Mouse (Mus musculus) induced T-regulatory cell, adult 2 months (primary cell): ENCODE measurements around the gene Fam71a.
A peak's percentile ranks its signal among the peaks of the same experiment; 100 is the strongest.
"Not testable (repeated sequence)": the region's sequence is repeated elsewhere in the genome, so short reads cannot be mapped to it uniquely, and the experiment has no call there.

Source experiments
- DNase-seq: peaks from one replicate; pipeline ENCODE4 v3.0.0-alpha.2; 2012; ENCODE audit warnings: low read depth

The Fam71a gene

DNA sequence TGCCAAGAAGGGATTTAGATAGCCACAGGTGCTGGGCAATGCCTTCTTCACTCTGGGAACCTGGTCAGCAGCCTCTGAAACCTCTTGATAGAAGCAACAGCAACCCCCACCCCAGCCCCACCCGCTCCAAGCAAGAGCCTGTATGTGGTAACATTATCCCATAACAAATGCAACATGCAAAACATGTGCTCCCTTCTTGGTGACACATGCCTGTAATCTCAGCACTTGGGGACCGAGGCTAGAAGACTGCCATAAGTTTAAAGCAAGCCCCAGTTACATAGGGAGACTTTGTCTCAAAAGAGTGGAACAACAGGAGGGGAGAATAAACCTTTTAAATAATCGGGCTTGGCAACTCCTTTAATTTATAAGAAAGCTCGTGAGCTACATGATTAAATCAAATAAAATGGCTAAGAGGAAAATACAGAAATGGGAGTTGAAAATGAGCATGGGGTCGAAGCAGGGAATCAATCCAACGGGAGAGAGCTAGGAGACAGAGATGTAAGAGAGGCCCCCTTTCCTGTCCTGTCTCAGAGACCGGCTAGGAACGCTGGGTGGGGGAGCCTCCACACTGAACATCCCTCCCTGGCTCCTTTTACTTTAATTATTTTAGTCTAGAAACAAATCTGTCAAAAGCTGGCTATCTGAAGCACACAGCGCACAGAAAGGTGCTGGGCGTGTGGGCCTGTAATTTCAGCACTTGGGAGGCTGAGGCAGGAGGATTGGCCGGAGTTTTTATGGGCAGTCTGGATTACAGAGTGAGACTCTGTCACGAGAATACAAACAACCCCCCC, 17.0 kb upstream of the Fam71a start:
- DNase-seq: peak; percentile 33

DNA sequence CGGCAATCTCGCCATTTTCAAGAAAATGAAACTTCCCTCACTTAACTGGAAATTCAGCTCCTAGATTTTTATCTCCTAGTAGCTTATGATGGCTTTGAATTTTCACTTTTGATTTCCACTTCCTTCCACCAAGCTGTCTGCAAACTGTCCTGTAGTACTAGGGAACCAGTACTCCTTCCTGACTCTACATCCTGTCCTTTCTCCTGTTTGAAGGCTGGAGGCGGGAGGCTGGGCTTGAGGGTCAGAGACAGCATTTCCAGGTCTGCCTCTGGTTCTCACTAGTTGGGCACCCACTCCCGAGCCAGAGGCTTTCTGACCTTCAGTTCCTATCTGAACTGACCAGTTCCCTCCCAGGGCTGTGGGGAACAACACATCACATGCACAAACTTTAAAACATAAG, 15.8 kb upstream of the Fam71a start:
- peak; percentile 36 for DNase-seq

DNA sequence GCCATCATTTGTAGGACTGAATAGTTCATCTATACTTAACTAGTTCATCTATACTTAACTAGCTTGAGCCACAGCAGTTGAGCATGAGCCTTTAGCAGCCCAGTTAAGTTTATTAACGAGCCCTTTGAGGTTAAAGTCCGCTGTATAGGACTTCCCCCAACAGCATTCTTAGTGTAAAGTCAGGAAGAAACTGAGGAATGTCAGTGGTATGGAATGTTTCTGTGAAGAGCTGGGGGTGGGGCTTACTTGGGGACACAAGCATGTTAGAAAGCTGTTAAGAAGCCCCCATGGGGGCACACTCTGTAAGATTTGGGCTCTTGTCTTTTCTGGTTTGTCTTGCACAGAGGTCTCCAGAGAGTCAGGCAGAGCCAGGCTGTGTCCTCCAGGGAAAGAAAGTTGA, 15.2 kb upstream of the Fam71a start:
- no peak for DNase-seq

DNA sequence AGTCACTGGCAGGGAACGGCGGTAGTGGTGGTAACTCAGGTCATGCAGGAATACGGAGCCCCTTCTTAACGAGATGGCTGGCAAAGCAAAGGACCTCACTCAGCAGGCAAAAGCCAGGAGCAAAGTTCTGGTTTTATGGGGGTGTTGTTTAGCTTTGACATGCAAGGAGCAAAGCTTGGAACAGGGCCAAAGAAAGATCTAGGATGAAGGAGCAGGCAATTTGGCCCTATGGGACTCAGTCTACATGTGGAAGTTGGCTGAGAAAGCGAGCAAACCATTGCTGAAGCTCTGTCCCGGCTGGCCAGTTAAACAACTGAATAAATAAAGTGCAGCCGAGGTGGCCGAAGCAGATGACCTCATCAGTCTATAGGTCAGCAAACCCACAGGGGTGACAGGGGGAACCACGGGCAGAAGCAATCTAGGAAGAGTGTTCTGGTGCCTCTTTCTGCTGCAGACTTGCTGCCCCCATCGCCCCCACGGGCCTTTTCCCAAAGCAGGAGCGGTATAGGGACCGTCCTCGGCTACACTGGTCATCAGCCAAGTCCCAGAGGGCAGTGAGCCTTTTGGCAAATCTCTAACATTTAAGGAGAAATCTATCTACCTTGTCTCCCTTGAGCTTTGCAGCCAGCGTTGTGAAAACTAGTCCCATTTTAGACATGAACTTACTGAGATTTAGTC, 14.0 kb upstream of the Fam71a start:
- DNase-seq: no peak

DNA sequence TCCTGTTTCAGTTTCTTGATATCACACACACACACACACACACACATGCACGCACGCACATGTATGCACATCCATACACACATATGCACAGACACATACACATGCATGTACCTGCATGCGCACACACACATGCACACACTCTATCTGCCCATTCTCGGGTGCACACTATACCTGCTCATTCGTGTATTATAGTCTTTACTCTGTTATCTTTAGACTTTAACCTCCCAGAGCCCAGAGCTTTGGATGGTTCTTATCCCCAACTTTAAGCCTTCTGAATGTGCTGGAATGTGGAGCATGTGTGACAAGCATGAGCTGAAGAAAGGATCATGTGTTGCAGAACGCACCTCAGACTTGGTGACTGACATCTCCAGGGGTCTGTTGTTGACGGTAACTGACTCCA, 12.3 kb upstream of the Fam71a start:
- DNase-seq: no peak

DNA sequence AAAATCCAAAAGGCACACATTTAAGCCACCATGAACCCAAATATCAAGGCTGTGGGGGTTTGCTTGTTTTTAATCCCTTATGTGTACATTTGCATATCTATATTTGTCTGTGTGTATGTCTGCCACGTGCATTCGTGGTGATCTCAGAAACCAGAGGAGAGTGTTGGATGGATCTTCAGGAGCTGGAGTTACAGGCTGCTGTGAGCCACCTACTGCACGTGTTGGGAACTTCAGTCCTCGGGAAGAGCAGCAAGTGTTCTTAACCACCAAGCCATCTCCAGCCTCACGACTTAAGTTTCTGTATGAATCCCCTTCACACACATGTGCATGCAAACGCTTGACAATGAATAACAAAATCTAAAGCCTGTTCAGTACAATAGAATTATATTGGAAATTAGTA, 7.9 kb upstream of the Fam71a start:
- peak; percentile 30 for DNase-seq

DNA sequence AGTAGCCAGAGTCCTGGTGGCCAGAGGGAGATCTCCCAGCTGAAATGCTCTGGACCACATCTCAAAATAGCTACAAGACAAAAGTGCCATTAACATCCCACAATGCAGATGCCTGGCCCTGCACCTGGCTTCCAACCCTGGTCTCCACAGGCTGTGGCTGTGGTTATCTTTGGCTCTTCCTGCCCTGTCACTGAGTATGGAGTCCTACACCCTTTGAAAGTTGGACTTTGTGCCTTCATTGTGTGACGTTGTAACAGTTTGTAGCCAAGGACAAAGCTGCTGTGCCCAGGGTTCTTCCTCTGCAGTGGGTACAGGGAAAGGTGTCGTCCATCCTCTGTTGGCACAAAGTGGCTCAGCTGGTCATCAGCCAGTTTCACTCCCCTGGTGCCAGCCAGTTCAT, 5.8 kb upstream of the Fam71a start:
- DNase-seq: no peak

DNA sequence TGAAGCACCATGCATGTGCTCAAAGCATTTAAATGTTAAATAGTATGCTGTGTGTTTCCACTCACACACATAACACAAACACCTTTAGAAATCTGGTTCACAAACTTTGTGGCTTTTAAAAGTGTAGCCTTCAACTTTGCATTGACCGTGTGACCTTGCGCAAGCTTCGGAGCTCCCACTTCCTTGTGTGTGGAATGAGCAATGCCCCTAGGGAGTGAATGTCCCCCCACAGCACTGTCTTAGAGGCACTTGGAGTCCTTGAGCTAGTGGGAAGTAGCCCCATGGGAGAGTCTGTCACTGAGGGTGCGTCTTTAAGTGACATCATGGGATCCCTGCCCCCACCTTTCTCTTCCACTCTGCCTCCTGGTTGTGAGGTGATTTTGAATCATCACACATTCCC, 1.6 kb upstream of the Fam71a start:
- no peak for DNase-seq

DNA sequence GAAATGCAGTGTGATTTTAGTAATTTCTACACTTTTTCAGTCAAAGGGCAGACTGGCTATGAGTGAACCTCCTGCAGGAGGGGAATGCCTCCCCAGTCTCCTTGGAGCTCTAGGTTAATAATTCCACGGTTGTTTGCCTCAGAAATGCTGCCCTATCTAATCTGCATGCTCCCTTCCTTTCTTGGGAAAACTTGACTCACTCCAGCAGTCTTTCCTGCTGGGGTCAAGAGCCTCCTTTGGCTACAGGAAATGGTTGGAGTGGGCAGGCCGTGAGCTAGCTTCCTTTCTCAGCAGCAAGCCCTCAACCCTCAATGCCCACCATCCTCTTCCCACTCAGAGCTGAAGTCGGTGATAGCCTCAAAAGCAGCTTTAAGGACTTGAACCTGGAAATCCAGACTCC, 10.3 kb downstream of the Fam71a start:
- no peak for DNase-seq

DNA sequence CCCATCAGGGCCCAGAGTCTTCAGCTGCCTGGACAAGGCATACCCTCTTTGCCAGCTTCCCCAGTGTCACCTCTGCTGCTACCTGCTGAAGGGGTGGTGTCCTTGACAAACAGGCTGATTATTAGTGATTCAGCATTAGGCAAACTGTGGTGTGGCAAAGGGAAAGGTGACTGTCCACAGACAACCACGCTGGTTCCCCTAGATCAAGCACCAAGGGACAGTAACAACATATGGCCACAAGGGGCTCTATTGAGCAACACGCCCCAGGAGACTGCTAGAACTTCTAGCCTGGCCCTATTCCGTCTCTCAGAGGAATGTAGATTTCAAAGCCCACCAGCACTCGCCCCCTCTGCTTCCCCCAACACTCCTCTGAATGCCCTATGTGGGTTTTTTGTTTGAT, 11.6 kb downstream of the Fam71a start:
- DNase-seq: peak; percentile 73

DNA sequence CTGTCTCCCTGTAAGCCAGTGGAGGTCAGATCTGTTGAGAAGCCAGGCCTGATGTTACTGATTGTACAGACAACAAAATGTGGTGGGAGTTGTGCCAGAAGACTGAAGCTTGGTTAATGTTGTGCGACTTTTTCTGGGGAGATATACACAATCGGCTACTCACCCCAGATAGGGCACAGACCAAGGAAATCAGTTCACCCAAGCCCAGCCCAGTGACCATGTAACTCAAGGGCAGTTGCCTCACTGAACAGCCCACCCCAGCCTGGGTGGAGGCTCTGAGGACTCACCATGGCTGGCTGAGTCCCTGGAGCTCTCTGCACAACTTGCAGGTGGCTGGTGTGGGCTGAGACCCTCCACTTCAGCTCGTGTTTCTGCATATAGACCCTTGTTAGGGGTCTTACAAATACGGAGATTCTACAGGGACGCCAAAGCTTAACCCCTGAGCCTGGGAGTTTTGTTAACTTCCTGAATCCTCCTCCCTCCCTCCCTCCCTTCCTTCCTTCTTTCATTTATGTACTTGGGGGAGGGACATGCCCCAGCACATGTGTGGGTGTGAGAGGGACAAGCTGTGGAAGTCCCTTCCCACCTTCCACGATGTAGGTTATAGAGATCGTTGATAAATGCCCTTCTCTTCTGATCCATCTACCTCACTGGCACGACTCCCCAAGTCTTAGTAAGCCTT, 13.6 kb downstream of the Fam71a start:
- no peak for DNase-seq

DNA sequence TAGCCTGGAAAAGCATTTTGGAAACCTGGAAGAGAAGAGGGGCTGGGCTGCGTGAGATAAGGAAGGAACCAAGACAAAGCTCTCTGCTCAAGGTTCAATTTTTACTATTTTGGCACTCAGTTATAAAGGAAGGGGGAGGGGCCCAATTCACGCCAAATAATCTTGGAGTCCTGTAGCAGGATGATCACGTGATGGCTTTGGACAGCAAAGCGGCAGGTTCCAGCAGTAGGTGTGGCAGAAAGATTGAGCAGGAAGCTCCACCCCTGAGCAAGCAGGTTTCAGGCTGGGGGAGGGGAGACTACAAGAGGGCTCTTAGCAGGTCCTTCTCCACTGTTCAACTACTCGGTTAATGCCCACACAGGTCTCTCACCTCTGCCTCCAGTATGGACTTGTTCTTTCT, 15.1 kb downstream of the Fam71a start:
- DNase-seq: not testable (repeated sequence)

DNA sequence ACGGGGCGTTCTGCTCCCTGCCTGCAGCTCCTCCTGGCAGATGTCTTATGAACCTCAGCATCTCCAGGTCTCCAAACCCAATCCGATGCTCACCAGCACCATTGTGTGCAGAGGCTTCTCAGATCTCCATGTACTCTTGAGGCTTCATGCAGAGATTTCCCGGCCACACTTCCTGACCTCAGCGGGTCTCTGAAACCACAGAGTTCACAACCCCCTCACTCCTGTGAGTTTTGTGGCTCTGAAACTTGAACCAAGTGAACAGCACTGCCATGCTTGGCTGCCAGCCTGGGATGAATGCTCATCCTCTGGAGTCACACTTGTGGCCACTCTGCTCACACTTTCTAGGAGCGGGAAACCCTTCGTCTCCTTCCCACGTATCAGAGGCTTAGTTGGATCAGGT, 23.6 kb downstream of the Fam71a start:
- no peak for DNase-seq

DNA sequence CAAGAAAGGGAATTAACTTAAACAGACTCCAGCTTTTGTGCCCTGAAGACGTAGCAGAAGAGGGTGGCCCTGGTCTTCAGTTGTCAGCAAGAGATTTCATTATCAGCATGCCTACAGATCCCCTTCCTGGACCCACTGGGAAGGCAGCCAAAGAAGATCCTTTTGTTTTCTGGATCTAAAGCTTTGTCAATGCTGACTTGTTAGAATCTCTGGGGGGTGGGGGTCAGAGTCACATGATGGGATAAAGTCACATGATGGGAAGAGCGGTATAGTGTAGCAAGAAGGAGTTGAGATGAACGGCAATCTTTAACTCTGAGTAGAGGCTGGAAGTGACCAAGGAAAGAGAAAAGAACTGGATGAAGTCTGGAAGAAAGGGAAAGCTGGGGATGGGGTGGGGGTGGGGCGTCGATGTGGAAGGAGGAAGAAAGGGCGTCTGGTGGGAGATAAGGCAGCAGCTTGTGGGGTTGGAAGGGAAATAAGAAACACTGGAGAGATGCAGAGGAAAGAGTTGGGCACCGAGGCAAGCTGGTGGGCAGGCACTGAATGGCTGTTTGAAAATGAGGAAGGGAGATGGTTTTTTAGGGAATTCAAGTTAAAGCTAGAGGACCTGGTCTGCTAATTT, 25.6 kb downstream of the Fam71a start:
- DNase-seq: no peak

DNA sequence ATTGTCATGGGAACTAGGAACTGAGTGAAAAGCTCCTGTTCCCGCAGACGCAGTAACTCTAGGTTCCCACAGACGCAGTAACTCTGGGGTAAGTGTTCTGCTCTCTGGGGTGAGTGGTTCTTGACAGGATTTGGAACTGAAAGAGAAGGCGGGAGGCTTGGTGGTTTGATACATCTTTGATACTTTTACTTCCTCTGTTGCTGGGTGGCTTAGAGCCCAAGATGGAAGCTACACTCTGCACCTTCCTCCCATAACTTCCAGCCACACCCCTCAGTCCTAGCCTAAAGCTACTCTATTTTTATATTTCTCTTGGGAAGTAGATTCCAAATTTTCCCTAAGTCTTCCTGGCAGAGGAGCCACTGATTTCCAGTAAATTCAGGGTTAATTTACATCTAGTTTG, 26.2 kb downstream of the Fam71a start:
- DNase-seq: no peak

DNA sequence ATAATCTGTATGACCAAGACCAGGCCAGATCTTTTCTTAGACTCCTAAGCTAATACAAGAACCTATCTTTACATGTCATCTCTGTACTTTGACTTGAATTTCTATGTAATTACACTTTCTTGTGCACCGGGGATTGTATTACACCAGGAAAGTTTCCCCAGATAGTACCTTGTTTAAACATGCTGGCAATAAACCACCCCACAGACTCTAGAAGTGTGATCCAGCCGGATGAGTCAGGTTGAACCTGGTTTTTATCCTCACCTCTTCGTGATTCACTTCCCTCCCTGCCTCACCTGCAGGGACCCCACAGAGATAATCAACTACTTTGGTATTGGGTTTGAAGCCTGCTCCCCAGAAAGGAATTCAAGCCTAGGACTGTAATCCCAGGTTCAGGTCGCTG, 29.2 kb downstream of the Fam71a start:
- no peak for DNase-seq

DNA sequence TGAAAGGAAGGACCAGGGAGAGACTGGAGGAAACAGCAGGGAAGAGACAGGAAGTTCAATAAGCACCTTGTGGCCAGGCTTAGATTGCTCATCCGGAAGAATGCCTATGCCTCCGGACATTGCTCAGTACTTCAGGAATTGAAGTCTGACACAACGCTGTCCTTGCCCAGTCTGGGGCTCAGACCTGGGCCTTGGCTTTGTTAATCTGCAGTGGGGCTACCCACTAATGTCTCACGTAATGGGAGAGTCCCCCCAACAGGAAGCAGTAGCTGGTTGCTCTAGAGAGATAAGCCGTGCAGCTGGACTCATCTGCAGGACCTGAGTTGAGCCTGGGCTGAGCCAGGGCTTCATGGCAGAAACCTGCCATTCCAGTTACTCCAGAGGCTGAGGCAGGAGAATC, 31.7 kb downstream of the Fam71a start:
- no peak for DNase-seq

DNA sequence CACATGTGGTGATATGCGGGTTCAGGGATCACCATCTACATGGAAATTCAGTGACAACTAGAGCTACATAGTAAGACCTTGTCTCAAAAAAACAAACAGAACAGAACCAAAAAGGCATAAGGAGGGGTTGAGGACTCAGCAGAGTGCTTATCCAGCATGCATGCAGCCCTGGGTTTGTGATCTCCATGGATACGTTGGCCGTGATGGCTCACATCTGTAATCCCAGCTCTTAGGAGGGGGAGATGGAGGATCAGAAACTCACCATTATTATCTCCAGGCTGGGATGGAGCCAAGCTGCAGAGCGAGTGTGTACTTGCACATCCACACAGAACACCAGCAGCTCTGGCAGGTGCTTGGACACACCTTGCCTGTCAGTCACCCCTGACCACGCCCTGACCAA, 32.4 kb downstream of the Fam71a start:
- no peak for DNase-seq

DNA sequence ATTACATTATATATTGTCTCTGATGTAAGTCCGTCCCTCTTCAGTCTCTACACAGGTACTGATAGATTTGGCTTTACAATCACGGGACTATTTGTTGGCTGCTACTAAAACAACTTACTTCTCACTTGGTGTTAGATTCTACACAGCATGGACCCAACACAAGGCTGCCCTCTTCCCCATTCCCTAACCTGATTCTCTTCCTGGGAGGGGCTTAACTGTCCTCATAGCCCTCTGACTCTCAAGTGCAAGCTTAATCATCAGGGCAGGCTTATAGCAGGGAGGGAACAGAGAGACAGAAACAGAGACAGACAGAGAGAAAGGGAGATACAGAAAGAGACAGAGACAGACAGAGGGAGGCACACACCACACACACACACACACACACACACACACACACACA, 32.9 kb downstream of the Fam71a start:
- DNase-seq: no peak

DNA sequence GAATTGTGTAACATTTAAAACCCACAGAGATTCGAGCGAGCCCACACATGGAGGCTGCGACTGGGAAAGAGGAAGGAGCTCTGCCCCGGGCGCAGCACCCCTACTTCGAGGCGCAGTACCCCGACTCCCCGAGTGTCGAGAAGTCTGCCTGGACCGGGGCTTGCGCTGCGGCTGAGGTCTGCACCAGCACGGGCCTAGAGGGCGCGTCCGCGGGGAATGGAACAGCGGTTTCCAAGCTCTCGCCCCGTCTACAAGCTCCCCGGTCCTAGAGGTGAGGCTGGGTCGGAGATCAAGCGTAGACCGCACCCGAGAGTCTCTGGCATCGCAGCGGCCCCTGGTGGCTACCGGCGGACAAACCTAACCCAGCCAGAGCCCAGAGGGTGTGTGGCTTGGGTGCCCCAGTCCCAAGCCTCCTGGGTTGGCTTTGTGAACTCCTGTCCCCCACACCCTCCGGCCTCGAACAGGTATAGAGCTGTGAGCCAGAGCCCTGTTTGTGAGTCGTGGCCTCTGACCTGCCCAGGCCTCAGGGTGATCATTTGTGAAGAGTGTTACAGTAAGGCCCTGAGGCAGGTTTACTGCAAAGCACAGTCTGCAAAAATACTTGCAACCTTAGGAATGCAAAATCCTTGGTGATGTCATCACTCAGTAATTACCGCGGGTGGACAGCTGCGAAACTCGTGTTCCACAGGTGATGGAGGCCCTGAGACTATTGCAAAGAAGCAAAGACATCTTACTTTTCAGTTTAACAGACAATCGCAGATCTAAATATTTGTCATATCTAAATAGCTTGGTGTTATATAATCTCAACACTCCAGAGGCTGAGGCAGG, 38.6 kb downstream of the Fam71a start:
- DNase-seq: peak; percentile 78

DNA sequence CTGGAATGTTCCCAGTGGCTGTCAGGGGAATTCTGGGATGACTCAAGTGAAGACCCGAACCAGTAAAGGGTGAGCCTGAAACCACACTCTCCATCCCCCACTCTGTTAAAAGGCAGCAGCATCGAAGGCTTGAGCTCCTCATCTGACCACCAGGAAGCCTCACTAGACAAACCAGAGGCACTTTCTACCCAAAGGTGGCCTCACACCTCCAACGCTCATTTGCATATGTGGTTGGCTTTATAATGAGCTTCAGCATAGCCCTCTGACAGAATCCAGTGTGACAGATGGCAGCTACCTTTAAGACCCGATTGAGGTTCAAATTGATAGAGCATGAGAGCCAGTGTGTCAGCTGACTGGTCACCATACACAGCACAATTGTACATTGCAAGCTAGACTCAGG, 40.3 kb downstream of the Fam71a start:
- DNase-seq: no peak

DNA sequence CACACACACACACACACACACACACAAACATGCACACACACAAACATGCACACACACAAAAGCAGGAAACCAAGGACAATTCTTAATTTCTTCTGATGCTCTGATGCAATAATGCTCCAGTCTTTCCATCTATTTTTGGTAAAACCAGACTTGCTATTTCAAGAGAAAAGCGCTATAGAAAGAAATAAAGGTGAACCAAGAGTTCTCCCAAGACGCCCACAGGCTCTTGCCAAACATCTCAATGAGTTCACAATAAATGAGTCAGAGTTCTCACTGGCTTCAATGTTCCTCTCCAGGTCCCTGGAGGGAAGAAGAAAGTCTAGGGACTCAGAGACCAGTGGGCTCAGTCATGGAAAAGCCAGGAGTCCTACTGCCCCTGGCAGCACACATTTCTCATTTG, 40.9 kb downstream of the Fam71a start:
- no peak for DNase-seq
